Mouse (Mus musculus): ENCODE measurements around the gene Dock6.
"Not testable (repeated sequence)": the region's sequence is repeated elsewhere in the genome, so short reads cannot be mapped to it uniquely, and the experiment has no call there.

DNA sequence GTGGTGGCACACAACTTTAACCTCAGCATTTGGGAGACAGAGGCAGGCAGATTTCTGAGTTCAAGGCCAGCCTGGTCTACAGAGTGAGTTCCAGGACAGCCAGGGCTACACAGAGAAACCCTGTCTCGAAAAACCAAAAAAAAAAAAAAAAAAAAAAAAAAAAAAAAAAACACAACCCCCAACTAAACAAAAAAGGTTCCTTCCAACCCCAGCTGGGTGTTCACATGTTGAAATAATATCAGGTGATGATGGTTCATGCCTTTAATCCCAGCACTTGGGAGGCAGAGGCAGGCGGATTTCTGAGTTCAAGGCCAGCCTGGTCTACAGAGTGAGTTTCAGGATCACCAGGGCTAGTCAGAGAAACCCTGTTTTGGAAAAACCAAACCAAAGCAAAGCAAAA, 66.1 kb downstream of the Dock6 start:
- TF ChIP-seq CTCF (IDR thresholded peaks at IDR 0.05; ENCODE audit: insufficient read depth, low read length); POLR2A (IDR thresholded peaks at IDR 0.05; ENCODE audit: borderline replicate concordance, extremely low read depth, low read depth, low read length): not testable (repeated sequence)
